Mouse (Mus musculus) T-helper 2 cell (primary cell): ENCODE measurements at regions not wholly inside any gene's neighbourhood (a gene's known extent, or its start where the extent isn't known, plus 50 kb on each side); places are given as distances from the start of the nearest gene placed in this dataset.
"Not testable (repeated sequence)": the region's sequence is repeated elsewhere in the genome, so short reads cannot be mapped to it uniquely, and the experiment has no call there.

ENCODE experiments used
- in situ Hi-C: fragments of 300-600 bp; cut with MboI, MseI; formaldehyde crosslinking; loops from one replicate; pipeline ENCODE4 v1.15.1; 2025; ENCODE audit warnings: high pct_unique_total_duplicates

DNA sequence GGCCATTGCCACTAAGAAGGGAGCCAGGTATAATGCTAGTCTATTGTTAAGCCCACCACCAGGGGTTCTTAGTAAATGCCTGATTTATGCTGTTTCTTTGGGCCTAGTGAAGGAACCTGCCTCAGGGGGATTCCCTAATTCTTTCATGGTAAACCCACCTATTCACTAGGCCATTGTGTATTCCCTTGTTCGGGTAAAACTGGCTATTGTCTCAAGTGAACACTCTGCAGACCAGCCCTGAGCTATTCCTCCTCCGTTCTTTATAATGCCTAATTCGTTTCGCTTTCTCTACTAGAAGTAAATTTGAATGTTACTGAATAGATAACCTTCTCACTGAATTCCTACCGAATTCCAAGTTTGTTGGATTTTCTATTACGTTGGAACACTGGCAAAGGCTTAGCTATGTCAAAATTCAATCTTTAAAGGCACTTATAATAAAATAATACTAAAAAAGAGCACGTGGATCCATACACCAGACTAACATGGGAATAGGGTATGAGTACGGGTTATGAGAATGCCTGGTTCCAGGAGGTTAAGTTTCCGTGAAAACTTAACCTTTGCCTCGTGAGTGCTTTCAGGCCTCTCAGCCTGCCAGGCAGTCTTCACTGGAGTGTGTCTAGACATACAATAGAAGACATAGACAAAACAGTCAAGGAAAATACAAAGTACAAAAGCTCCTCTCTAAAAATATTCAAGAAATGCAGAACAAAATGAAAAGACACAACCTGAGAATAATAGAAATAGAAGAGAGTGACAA, 536.8 kb upstream of the Cntn5 start:
- in situ Hi-C loops = not testable (repeated sequence)

DNA sequence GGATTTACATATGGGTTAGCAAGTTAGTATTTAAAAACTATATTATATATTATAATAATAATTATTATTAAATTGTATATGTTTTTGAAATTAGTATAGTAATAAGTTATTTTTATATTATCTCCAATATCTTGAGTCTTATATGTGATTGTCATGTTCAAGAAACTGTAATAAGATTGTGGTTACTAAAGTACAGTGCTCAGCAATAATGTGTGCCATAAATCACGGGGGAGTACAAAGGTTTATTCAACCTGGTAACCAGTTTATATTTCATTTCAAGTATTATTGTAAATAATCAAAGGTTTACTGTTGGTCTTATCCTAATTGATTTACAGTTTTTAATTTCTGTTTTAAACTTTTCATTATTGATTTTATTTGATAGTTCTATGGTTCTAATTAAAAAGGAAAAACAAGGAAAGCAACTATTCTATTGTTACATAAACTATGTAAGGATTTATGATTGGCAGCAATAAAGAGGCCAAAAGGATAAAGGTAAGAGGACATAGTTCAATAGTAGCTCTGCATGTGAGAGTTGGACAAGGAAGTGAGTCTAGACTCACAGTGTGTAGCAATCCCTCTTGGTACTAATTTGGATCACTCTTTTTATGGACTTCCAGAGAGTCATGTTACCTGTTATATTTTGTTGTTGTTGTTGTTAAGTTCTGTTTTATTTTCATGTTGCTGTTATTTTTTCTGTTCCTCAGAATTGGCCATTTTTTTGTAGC, 532.0 kb upstream of the Cntn5 start:
- in situ Hi-C loops = no loop called here

DNA sequence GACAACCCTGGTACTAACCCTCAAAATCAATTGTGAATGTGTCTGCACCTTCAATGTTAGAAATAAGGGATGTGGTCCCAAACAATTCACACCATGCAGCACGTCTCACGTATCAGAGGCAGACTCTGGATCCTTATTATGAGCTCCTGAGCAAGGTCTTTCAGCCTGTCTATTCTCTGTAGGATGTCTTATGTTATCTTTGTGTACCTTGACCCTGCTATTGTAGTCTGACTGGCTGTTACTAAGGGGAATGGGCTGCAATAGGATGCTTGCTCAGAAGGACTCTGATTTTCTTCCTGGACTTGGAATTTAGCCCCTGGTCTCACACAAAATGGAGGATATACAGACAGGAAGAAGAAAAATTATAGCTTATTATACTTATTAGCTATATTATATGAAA, 531.4 kb upstream of the Cntn5 start:
- in situ Hi-C loops = no loop called here

DNA sequence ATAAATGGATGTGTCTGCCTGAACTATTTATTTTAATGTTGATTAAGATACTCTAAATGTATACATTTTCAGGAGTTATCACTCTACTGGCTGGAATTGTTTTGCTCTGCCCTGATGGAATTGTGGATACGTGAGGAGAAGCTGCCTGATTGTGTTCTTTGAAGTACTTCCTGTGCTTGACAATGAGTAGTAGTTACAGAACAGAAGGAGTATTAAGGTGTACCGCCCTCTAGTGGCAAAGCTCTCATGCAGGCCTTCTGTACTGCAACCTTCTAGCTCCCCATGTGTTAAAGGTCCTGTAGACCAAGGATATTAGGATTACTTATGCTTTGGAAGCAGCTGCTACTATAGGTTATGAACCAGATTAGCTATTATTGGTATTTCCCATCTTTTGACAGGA, 530.4 kb upstream of the Cntn5 start:
- in situ Hi-C loops = no loop called here

DNA sequence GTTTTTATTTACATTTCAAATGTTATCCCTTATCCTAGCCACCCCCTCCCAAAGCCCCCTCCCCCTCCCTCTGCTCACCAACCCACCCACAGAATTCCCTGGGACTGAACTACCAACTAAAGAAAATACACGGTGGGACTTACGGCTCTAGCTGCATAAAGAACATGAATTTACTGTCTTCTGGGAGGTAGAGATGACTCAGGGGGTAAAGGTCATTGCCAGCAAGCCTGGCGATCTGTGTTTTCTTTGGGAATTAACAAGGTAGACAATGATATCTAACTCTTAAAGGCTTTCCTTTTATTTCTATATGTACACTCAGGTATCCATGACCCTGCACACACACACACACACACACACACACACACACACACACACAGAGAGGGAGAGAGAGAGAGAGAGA, 521.9 kb upstream of the Cntn5 start:
- in situ Hi-C loops = no loop called here

DNA sequence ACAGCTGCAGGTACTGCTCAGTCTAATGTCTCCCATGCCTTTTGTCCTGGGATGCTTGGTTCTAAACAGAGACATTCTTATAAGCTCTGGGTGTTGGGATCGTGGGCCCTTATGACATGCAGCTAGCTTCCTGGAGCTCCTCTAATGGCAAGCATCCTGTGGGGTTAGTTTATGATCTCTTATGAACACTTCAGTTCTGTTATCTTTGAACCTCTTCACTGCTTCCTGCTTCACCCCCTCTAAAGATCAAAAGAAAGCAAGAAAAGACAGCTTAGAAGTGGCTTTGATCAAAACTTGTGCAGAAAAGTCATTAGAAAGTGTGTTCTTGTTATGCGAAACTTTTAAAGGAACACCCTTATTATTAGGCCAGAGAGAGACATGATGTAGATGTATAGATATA, 492.3 kb upstream of the Cntn5 start:
- in situ Hi-C loops = no loop called here

DNA sequence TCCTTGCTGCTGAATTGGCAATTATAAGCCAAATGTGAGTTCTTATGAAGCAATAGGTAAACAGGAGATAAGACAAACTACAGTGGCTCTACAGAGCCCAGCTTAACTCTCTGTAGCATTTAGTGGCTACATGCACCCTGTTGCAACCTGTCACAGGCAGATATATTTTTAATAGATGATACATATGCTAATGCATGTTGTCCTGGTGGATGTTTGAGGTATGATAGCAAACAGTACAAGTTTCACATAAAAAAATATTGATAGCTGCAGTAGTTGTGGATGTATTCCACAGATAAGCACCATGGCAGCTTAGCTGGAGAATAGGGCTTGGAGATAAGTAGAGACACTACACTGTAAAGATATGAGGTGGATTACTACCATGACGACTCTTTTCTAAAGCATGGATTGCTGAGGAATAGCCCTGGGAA, 477.1 kb upstream of the Cntn5 start:
- in situ Hi-C loops = no loop called here

DNA sequence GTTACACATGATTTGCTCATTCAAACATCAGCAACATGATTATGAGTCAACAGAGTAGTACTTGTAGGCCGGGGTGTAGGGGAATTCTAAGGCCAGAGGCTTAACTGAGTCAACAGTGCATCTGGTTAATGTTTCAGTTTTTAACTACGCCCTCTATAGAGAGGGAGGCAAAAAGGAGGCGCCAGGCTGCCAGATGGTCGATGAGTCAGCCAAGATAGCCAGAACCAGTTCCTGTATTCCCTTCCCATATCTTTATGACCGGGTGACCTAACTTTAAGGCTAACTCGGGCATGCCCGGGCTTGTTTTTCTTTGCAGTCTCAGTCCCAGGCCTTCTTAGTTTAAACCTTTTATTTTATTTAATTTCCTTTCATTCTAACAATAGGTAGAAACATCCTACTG, 476.0 kb upstream of the Cntn5 start:
- in situ Hi-C loops = no loop called here

DNA sequence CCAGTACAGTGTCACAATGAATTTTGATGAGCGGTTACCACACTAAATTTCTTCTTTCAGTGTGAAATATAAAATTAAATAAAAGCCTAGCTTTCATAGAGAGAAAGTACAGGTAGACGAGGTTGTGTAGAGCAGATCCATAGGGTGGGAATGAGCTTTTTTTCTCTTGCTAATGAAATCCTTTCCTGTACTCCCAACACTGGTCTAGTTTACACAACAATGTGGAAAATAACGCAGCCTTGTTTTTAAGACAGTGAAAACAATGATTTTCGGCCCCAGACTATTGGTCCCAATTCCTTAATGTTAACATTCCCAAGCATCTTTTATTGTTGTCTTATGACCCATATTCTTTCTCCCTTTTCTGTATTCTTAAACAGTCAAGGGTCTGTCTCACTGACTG, 473.5 kb upstream of the Cntn5 start:
- in situ Hi-C loops = loop anchor here (10.0 kb wide), 1 partner anchor 223 kb away; no protein-coding TSS in a partner anchor

DNA sequence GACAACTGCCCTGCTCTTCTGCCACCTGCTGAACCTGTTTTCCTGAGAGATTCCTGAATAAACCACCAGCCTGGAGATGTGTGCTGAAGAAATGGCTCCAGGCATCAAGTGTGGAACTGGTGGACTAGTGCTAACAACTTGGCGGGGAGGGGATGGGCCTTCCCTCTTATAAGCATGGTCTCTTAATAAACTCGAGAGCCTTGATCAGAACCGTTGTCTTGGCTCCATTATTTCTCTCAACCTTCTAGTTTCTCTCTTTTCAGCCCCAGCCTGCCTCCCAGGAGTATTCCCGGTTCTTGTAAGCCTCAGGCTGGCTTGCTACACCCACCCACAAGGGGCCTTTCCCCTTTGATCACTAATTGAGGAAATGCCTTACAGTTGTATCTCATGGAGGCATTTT, 473.0 kb upstream of the Cntn5 start:
- in situ Hi-C loops = loop anchor here (10.0 kb wide), 1 partner anchor 223 kb away; no protein-coding TSS in a partner anchor

DNA sequence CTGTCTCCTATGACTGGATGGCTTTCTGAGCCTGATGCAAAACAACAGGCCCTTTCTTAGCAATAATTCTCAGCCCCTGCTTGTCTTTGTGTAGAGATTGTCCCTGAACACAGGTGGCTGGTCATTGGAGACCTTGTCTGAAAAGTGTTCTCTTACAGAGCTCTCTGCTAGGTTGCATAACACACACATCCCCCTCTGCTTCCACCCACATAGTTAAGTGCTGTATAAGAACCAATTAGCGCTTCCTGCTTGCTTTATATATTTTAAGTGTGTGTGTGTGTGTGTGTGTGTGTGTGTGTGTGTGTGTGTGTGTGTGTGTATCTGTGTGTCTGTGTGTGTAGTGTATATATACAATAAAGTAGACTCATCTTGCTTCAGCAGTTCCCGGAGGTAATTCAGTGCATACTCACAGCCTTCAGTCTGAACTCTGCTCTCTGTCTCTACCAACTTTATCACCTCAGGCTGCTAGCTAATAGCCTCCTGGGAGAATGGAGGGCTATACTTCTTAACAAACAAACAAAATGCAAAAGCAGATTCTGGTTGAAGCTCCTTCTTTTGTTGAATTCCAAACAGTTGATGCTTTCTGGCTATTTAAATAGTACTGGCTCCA, 468.8 kb upstream of the Cntn5 start:
- in situ Hi-C loops = loop anchor here (10.0 kb wide), 1 partner anchor 219 kb away; no protein-coding TSS in a partner anchor

DNA sequence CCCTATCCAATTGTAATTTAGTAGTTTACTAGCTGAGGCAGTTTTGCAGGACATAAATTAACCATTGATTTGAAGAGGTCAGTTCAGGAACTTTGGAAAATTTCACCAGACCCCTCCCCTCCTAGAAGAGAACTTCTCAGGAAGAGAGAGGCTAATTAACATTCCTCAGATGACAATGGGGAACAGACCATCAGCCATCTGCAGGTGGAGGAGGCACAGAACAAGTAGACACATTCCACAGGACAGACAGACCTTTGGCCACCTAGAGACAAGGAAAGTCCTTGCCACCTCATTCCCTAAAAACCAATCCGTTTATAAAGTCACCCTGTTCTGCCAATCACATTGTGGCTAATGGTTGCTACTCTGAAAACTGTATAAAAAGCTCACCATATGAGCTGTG, 463.5 kb upstream of the Cntn5 start:
- in situ Hi-C loops = no loop called here

DNA sequence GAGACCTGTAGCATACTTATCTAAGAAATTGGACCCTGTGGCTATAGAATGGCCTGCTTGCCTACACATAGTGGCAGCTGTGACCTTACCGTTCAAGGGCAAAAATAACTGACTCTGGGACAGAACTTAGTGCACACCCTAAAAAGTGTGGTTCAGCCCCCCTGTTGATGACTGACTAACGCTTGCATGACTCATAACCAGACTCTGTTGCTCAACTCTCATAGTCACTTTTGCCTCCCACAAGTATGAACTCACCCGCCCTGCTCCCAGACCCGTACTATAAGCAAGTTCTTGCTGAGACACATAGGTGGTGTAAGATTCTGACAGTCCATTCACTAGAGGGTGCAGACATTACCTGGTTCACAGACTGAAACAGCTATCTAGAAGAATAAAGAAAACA, 424.3 kb upstream of the Cntn5 start:
- in situ Hi-C loops = no loop called here

DNA sequence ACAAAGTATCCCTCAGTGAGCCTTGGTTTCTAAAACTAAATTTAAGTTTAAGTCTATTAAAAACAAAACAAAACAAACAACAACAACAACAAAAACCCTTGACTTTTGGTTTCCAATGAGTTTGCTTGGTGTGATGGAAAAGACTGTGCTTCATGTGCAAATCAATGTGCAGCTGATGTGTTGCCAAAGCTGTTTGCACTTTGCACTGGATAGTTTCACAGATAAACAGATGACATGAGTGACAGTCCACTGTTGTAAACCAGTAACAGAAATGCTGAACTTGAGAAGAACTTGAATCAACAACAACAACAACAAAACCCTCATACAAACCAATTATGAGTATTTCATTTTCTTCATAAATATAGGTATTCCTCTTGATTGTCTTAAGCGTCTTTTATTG, 412.6 kb upstream of the Cntn5 start:
- in situ Hi-C loops = no loop called here

DNA sequence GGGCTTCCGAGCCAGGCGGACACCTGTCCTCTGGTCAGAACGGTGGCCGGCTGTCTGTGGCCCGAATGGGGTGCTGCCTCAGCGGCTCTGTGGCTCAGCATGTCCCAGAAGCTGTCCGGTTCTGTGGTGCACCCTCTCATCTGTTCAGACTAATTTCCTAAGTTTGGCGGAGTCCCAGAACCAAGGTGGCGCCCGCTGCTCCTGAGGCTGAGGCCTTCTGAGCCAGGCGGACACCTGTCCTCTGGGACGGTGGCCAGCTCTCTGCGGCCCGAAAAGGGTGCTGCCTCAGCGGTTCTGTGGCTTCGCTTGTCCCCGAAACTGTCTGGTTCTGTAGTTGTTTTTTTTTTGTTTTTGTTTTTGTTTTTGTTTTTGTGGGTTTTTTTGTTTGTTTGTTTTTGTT, 392.5 kb upstream of the Cntn5 start:
- in situ Hi-C loops = not testable (repeated sequence)

DNA sequence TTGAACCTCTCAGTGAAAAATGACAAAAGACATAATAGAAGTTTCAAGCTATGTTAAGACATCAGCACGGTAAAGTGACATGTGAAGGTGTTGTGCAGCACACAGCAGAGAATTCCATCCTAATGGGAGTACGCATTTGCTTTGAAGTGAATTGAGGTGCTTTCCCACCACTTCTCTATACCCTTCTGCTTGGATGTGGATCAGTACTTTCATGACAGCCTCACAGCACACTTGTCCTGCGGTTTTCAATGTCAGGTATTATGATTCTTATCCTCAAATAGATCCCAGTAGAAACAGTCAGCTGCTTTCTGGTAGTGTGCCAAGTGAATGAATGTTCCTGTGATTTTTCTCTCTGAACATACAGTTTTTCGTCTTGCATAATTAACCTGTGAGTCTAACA, 380.6 kb upstream of the Cntn5 start:
- in situ Hi-C loops = no loop called here

DNA sequence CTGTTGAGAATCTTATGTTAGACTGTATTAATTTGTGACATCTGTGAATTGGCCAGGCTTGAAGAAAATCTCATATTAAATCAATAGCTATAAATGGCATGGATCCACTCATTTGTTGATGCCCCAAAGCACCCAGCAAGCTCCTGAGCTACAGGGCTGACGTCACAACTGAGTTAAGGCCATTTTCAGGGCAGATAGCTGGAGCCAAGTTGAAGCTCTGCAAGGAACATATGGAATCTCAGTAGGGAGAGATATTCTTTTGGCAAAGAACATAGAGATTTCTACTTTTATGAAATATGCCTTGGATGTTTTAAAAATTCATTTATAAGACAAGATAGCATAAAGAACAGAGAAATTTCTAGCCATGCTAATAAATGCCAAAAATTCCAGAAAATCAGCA, 380.0 kb upstream of the Cntn5 start:
- in situ Hi-C loops = no loop called here

DNA sequence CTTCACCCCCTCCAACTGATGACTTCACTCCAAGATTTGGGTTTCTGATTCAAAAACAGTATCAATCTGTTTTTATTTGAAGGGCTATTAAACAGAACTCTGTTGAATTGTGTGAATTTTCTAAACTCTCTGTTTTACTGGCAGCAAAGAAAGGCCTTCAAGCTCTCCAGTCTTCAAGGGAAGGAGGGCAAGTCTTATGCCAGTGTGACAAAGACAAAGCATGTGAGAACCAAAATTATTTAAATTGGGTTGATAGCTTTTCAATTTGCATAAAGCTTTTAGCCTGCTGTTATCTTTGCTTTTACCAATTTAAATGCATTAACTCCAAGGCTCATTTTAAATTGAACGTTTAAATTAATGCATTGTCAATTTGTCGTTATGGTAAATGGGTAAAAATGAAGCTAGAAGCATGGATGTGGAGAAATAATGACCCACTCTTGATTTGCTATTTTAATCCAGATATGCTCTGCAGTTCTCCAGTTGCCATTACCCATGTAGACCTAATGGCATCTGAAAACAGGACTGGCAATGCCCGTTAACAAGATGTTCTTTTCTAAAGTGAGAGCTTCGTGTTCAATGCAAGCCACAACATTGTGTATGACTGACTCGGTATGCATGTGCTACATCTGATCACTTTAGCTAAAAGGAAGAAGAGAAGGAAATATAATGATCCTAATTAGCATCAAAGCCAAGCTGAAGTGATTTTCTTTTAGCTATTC, 375.0 kb upstream of the Cntn5 start:
- in situ Hi-C loops = no loop called here

DNA sequence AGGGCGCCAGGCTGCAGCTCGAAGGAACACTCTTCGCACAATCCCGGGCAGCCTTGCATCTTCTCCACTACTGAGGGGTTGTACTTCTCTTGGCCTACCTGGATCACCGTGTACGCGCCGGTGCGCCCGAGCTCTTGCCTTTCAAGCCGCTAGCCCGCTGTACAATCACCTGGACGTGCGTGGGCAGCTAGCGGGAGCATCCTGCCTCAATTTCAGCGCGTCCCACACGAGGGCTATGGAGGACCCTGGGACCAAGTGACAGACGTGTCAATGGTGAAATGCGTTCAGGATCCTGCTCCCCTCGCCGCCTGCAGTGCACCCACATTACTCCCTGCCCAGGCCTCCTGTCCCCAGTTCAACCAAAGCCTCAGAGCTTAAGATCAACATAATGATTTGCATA, 373.2 kb upstream of the Cntn5 start:
- in situ Hi-C loops = no loop called here

DNA sequence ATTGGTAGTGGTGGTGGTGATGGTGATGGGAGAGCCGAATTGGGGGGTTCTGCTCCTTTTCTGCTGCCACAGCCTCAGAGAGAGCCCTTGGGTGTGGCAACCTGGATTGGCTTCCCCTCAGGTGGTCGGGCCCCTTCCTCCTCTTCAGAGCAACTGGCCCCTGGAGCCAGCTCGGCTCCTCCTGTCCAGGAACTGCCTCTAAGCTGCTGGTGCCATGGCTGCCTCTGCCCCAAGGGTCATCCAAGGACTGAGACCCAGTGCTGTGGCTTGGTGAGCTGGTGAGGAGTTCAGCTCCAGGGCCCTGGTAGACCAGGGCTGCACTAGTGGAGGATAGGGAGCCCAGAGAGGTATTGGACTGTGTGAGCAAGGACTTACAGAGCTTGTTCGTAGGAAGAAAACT, 372.4 kb upstream of the Cntn5 start:
- in situ Hi-C loops = no loop called here

DNA sequence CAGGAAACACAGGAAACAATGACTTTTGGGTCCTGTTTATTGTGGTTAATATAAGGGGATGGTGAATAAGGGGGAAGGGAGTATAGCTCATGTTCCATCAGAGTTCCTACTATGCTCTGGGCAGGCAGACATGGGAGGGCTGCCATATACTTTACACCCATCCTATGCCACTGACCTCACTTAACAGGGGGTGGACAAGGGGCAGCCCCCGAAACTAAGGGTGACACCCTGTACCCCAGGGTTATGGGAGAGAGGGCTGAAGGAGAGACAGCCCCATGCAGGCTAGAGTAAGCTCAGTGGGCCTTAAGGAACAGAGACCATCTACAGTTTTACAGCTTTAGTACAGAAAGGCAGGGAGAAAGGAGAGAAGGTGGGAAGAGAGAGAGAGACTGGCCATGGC, 352.3 kb upstream of the Cntn5 start:
- in situ Hi-C loops = no loop called here

DNA sequence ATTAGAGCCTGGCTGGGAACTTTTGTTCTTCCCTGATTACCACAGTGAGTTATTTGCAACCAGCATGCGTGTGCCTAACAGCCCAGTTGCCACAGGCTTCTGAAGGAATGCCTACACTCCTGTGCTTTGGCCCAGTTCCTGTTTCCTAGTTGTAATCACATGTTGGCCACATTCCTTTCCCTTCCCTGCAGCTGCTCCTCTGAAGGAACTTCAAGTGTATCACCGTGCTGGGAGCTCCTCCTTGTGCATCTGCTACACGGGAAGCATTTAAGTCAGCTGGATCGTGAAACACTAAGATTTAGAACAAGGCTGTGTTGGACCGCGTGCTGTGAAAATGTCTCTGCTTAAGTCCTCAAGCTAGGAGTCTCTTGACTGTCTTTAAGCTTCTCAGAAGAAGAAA, 302.3 kb upstream of the Cntn5 start:
- in situ Hi-C loops = no loop called here
